Mouse (Mus musculus) thymus, adult 2 months (tissue): ENCODE measurements around the gene Bcl2l15. TPM values are rescaled to one million over a fixed set of nuclear protein-coding genes. Genes with fewer than 3 reads are reported as not detected.
A peak's percentile ranks its signal among the peaks of the same experiment; 100 is the strongest.

ENCODE experiments used
- DNase-seq: peaks from one replicate; pipeline ENCODE4 v3.0.0; 2021
- H3K27ac ChIP-seq: fragments of 200-500 bp; 2 replicates; pipeline ENCODE4 v1.5.1; 2012; ENCODE audit warnings: low read length, control low read depth; ENCODE audit not compliant: control insufficient read depth, insufficient read depth
- H3K27me3 ChIP-seq: fragments of 200-500 bp; 2 replicates; pipeline ENCODE4 v1.6.1; 2012; ENCODE audit warnings: mild to moderate bottlenecking, low read length, moderate library complexity, mixed read lengths; ENCODE audit not compliant: control insufficient read depth, insufficient read depth
- H3K36me3 ChIP-seq: fragments of 200-500 bp; 2 replicates; pipeline ENCODE4 v1.6.1; 2012; ENCODE audit warnings: mild to moderate bottlenecking, low read length, moderate library complexity; ENCODE audit not compliant: control insufficient read depth, insufficient read depth
- H3K4me1 ChIP-seq: fragments of 200-500 bp; replicated peaks from 2 replicates; pipeline ENCODE4 v1.6.1; 2012; ENCODE audit warnings: low read length; ENCODE audit not compliant: control insufficient read depth, insufficient read depth
- H3K4me3 ChIP-seq: fragments of 200-500 bp; 2 replicates; pipeline ENCODE4 v1.5.1; 2012; ENCODE audit warnings: mild to moderate bottlenecking, low read length, control low read depth, moderate library complexity; ENCODE audit not compliant: control insufficient read depth, insufficient read depth
- CTCF ChIP-seq: fragments of 200-500 bp; IDR thresholded peaks from 2 replicates; pipeline ENCODE4 v1.5.1; 2012; ENCODE audit warnings: mild to moderate bottlenecking, control low read depth, low read length, moderate library complexity, borderline replicate concordance; ENCODE audit not compliant: control insufficient read depth, poor library complexity, insufficient read depth; ENCODE audit errors: extremely low read depth
- POLR2A ChIP-seq: fragments of 200-500 bp; IDR thresholded peaks from 2 replicates; pipeline ENCODE4 v1.6.1; 2012; ENCODE audit warnings: mild to moderate bottlenecking, low read length, control low read depth, moderate library complexity; ENCODE audit not compliant: control insufficient read depth, poor library complexity, insufficient read depth; ENCODE audit errors: extremely low read depth
- WGBS: fragments of 180-500 bp; shearing (Covaris S2); methylation state at CpG from one replicate; pipeline ENCODE4 v1.1.7; 2018; 5-methylcytosine and 5-hydroxymethylcytosine counted together
- polyA plus RNA-seq: library from polyadenylated mRNA; depleted of rRNA; stranded (reverse); fragments of >200 nt; gene quantifications from 2 replicates; pipeline ENCODE4 v1.2.3, GENCODE M21; 2012

Bcl2l15 gene
- polyA plus RNA-seq, 1 experiment, result 0.84 TPM

DNA sequence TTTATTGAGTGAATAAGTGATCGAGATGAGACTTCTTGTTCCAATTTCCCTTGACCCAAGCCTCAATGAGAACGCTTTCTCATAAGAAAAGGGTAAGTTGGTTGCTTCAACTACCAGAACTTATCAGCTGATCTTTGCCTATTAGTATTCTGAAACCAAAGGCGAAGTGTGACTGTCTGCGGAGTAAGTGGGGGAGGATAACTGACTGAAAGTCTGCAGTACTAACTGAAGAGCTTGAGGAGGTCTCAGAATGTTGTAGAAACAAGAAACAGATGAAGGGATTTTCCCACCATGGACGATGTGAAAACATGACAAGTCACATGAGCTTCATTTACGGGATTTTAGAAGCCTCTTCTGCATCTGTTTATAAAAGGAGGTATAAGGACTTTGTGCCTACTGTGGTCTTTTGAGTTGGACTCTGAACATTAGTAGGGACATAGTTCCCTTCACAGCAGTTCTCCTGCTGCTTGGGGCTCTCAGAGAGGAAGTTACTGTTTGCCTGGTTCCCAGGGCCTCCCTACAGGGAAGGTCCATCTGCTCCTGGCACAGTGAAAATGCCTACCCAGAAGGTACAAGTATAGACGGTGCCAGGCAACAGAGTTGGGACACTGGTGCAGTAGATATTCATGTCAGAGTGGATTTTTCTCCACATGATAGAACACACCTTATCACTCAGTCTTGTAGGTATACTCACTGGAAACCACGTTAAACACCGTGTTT lies 18.4 kb downstream of the Bcl2l15 start:
- no peak for TF ChIP-seq POLR2A
- no peak overlapping the region for H3K27ac ChIP-seq
- WGBS, result 76% methylated on average over 9 of the region's 9 CpGs
- H3K27me3 ChIP-seq, result no peaks in the 10 kb centered on the region
- peaks cover 4% of the 10 kb centered on the region for H3K4me1 ChIP-seq
- no peak overlapping the region for H3K4me3 ChIP-seq
- no peaks in the 10 kb centered on the region for H3K36me3 ChIP-seq
- DNase-seq, result no peak

DNA sequence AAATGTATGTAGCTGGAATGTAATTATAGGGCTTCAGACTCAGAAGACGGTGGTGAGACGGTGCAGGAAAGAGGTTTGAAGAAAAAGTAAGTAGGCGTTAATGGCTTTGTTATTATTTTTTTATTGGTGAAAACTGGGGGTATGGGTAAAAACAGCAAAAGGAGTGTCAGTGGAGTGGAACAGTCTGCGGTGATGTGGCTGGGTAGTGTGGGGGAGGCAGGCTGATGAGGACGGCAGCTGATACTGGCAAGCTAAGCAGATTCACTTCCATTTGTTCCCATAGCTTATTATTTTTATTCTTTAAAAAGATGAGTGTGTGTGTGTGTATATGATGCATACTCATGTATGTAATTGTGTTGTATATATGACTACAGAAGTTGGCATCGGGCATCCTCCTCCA lies 19.1 kb downstream of the Bcl2l15 start:
- Histone ChIP-seq H3K27ac (no peak overlapping the region), H3K27me3 (no peaks in the 10 kb centered on the region), H3K36me3 (no peaks in the 10 kb centered on the region), H3K4me3 (no peak overlapping the region), H3K4me1 (peaks cover 4% of the 10 kb centered on the region)
- no peak for DNase-seq
- TF ChIP-seq POLR2A (no peak), CTCF (no peak)
- 91% methylated on average over 6 of the region's 6 CpGs for WGBS

DNA sequence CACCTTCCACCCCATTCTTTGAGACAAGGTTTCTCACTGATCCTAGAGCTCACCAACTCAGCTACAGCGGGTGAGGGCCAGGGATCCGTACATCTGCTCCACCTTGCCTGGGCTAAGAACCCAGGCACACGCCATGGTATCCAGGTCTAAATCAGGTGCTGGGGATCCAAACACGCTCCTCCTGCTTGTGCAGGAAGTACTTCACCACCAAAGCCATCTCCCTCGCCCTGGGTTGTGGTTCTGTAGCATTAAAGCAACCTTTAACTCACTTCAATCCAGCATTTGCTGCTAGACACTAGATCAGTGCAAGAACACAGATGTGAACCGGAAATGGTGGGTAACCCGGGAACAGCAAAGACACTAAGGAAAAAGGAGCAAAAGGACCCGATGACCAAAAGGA lies 19.5 kb downstream of the Bcl2l15 start:
- DNase-seq, result no peak
- Histone ChIP-seq H3K4me1 (peaks cover 4% of the 10 kb centered on the region), H3K27ac (0 out of 2 replicates have a peak overlapping the region, but pooled peaks have one; percentile 9), H3K4me3 (no peak overlapping the region), H3K27me3 (no peaks in the 10 kb centered on the region), H3K36me3 (no peaks in the 10 kb centered on the region)
- TF ChIP-seq POLR2A, result no peak
- no peak for TF ChIP-seq CTCF
- WGBS, result 40% methylated on average over 8 of the region's 8 CpGs

DNA sequence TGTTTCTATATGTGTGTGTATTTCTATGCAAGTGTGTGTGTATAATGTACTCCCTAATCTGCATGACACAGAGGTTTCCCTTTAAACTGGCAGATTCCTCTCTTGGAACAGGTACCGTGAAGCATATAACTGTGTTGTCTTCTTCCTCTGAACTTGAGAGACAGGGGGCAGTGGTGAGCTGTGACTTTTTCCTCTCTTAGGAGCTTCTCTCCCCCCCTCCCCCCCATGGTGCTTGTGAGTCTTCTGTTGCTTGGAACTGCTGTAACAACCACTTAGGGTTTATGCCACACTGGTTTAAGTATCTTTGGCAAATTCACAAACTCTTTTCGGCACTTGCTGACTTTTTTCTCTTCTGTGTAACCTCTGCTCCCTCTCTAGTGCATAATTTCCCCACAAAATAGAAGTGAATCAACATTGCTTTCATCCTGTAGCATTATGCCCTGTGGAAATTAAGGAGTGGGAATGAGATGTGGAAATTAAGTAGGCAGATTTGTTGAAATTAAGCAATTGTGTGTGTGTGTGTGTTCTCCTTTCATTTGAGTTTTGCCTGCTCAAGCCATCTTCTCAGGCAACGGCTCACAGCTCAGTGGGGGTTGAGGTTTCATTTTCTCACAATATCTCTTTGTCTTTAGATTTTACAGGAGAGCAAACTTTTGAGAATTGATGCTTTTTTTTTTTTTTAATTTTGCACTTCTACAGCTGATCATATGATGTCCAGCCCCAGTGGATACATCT lies 20.3 kb downstream of the Bcl2l15 start:
- Histone ChIP-seq H3K4me1 (peaks cover 5% of the 10 kb centered on the region), H3K27ac (peak overlapping the region; percentile 5; the same call in 1 of the 2 replicates), H3K4me3 (no peak overlapping the region), H3K36me3 (no peaks in the 10 kb centered on the region), H3K27me3 (no peaks in the 10 kb centered on the region)
- 14% methylated on average over 3 of the region's 3 CpGs for WGBS
- TF ChIP-seq POLR2A, result no peak
- TF ChIP-seq CTCF, result no peak
- DNase-seq, result peak; percentile 90

DNA sequence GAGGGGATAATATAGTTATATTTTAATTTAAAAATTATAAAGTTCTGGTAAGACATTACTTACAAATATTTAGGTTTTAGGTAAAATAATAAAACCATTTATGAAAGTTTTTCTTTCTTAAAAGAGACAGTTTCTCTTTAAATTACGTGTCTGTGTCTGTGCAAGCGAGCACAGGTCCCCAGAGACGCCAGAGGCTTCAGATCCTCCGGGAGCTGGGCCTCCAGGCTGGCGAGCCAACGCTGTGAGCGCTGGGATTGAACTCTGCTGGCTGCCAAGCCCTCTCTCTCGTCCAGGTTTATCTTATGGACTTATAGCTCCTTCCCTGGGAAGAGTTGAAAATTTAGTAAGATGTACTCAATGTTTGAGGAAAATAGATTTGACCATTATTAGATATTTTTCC lies 21.4 kb downstream of the Bcl2l15 start:
- H3K27ac ChIP-seq, result no peak overlapping the region
- peaks cover 8% of the 10 kb centered on the region for H3K4me1 ChIP-seq
- H3K4me3 ChIP-seq, result no peak overlapping the region
- no peaks in the 10 kb centered on the region for H3K36me3 ChIP-seq
- DNase-seq, result no peak
- H3K27me3 ChIP-seq, result no peaks in the 10 kb centered on the region
- WGBS, result 95% methylated on average over 8 of the region's 8 CpGs
- TF ChIP-seq CTCF (no peak), POLR2A (no peak)

DNA sequence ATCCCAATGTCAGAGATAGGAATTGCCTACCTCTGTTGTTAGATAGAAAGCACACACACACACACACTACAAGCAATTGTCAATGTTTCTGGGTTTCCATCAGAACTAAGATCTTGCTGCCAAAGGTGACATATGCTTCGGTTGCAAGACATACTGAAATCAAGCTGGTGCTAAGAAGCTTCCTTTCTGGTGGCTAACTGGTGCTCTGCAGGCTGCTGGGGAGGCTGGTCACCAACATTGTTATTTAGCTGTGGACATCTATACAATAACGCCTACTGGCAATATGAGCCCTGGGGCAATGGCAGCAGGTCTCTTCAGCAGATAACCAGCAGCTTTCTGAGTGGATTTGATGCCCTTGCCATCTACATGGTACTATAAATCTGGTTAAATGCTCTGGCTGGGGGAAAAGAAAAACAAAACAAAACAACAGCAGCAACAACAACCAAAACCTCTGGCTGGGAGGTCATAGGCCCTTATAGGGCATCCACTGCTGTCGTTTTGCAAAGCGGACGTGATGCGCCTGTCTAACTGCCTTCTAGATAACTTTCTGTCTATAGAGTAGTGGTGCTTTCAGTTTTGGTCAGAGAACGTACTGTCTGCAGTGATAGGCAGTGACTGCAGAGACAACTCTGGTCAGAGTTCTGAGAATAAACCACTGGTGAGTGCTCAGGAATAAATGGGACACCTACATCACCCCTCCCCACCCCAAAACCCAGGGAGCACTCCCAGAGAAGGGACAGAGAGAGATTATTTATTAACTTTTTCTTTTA lies 24.8 kb downstream of the Bcl2l15 start:
- WGBS, result 66% methylated on average over 7 of the region's 7 CpGs
- H3K27me3 ChIP-seq, result no peaks in the 10 kb centered on the region
- peaks cover 7% of the 10 kb centered on the region for H3K4me1 ChIP-seq
- TF ChIP-seq POLR2A (no peak), CTCF (no peak)
- peak overlapping the region; percentile 30; the same call in 1 of the 2 replicates for H3K27ac ChIP-seq
- DNase-seq, result no peak
- no peak overlapping the region for H3K4me3 ChIP-seq
- no peaks in the 10 kb centered on the region for H3K36me3 ChIP-seq
